Mouse (Mus musculus): ENCODE data around the gene Stn1. TPM values are rescaled to one million over a fixed set of nuclear protein-coding genes. Genes with fewer than 3 reads are reported as not detected.

Gene Stn1
- total and polyA plus RNA-seq, 3 experiments, result 15.7 to 20.0 (median 15.8) TPM

GRCm38 (mm10) chr19:47538801-47539200 lies 1.5 kb upstream of the Stn1 start:
- H3K27ac ChIP-seq, result peak overlapping the region; percentile 98
- peaks cover 10% of the 10 kb centered on the region for H3K4me1 ChIP-seq (ENCODE audit: control insufficient read depth, insufficient read depth, low read length)
- H3K9ac ChIP-seq (ENCODE audit: low read depth, low read length), result no peak overlapping the region
- peak in 1 of 2 experiments; percentile 40 for DNase-seq
- H3K36me3 ChIP-seq (ENCODE audit: control insufficient read depth, insufficient read depth, low read length), result no peaks in the 10 kb centered on the region; the same call in 1 of the 2 replicates
- 26% methylated on average over 6 of the region's 6 CpGs for WGBS
- no peaks in the 10 kb centered on the region for H3K79me2 ChIP-seq (replicated peaks; ENCODE audit: control insufficient read depth, insufficient read depth, low read length)
- intact Hi-C loops (cut with DNase I), result no loop called here
- H3K4me3 ChIP-seq, result no peak overlapping the region
- TF ChIP-seq CTCF (IDR thresholded peaks at IDR 0.05) (no peak), EP300 (IDR thresholded peaks at IDR 0.05; ENCODE audit: insufficient read depth, low read depth, low read length) (no peak), POLR2A (IDR thresholded peaks at IDR 0.05; ENCODE audit: insufficient read depth, low read depth, low read length) (no peak)
- H3K27me3 ChIP-seq (ENCODE audit: control insufficient read depth, insufficient read depth, low read length), result no peaks in the 10 kb centered on the region

- TF ChIP-seq POLR2A (IDR thresholded peaks at IDR 0.05; ENCODE audit: insufficient read depth, low read depth, low read length) (peak; percentile 65), CTCF (IDR thresholded peaks at IDR 0.05) (no peak), EP300 (IDR thresholded peaks at IDR 0.05; ENCODE audit: insufficient read depth, low read depth, low read length) (no peak)
- H3K9ac ChIP-seq (ENCODE audit: low read depth, low read length), result peak overlapping the region; percentile 71
- no peaks in the 10 kb centered on the region; the same call in 1 of the 2 replicates for H3K36me3 ChIP-seq (ENCODE audit: control insufficient read depth, insufficient read depth, low read length)
- no peak overlapping the region; the same call in 1 of the 2 replicates for H3K4me3 ChIP-seq
- H3K4me1 ChIP-seq (ENCODE audit: control insufficient read depth, insufficient read depth, low read length), result peaks cover 10% of the 10 kb centered on the region
- peak overlapping the region; percentile 98 for H3K27ac ChIP-seq
- no peaks in the 10 kb centered on the region for H3K27me3 ChIP-seq (ENCODE audit: control insufficient read depth, insufficient read depth, low read length)
- H3K79me2 ChIP-seq (replicated peaks; ENCODE audit: control insufficient read depth, insufficient read depth, low read length), result no peaks in the 10 kb centered on the region
- peak; percentile 54 to 69 for DNase-seq
- WGBS, result 11% methylated on average over 6 of the region's 6 CpGs
- intact Hi-C loops (cut with DNase I), result loop anchor here (2.0 kb wide), 2 partner anchors 25 to 41 kb away; partner anchors contain the start of gene Slk
Measured at GRCm38 (mm10) chr19:47537879-47538278, 572 bp upstream of the Stn1 start.

GRCm38 (mm10) chr19:47536521-47537299 lies 597 bp downstream of the Stn1 start:
- peak; percentile 91 for TF ChIP-seq POLR2A (IDR thresholded peaks at IDR 0.05; ENCODE audit: insufficient read depth, low read depth, low read length)
- TF ChIP-seq EP300 (IDR thresholded peaks at IDR 0.05; ENCODE audit: insufficient read depth, low read depth, low read length), result peak; percentile 95
- TF ChIP-seq CTCF (IDR thresholded peaks at IDR 0.05), result no peak
- Histone ChIP-seq H3K9ac (ENCODE audit: low read depth, low read length) (peak overlapping the region; percentile 82), H3K36me3 (ENCODE audit: control insufficient read depth, insufficient read depth, low read length) (no peaks in the 10 kb centered on the region; the same call in 1 of the 2 replicates), H3K4me1 (ENCODE audit: control insufficient read depth, insufficient read depth, low read length) (peaks cover 10% of the 10 kb centered on the region), H3K27me3 (ENCODE audit: control insufficient read depth, insufficient read depth, low read length) (no peaks in the 10 kb centered on the region), H3K4me3 (peak overlapping the region; percentile 67), H3K79me2 (replicated peaks; ENCODE audit: control insufficient read depth, insufficient read depth, low read length) (no peaks in the 10 kb centered on the region), H3K27ac (peak overlapping the region; percentile 98)
- 3% methylated on average over 39 of the region's 39 CpGs for WGBS
- intact Hi-C loops (cut with DNase I), result loop anchor here (1.0 to 2.0 kb wide), 3 partner anchors 24 to 195 kb away; partner anchors contain the start of genes Sfr1 and Slk
- DNase-seq, result peak; percentile 99

- peaks cover 10% of the 10 kb centered on the region for H3K4me1 ChIP-seq (ENCODE audit: control insufficient read depth, insufficient read depth, low read length)
- no peak overlapping the region for H3K4me3 ChIP-seq
- 25% methylated on average over 1 of the region's 1 CpGs for WGBS
- no peak for TF ChIP-seq CTCF (IDR thresholded peaks at IDR 0.05)
- no peak for TF ChIP-seq EP300 (IDR thresholded peaks at IDR 0.05; ENCODE audit: insufficient read depth, low read depth, low read length)
- TF ChIP-seq POLR2A (IDR thresholded peaks at IDR 0.05; ENCODE audit: insufficient read depth, low read depth, low read length), result no peak
- no peak overlapping the region for H3K27ac ChIP-seq
- no peak overlapping the region for H3K9ac ChIP-seq (ENCODE audit: low read depth, low read length)
- no peaks in the 10 kb centered on the region for H3K79me2 ChIP-seq (replicated peaks; ENCODE audit: control insufficient read depth, insufficient read depth, low read length)
- H3K27me3 ChIP-seq (ENCODE audit: control insufficient read depth, insufficient read depth, low read length), result no peaks in the 10 kb centered on the region
- DNase-seq, result no peak
- H3K36me3 ChIP-seq (ENCODE audit: control insufficient read depth, insufficient read depth, low read length), result no peaks in the 10 kb centered on the region; the same call in 1 of the 2 replicates
- intact Hi-C loops (cut with DNase I), result no loop called here
Measured at GRCm38 (mm10) chr19:47534131-47534530, 3.2 kb downstream of the Stn1 start.

GRCm38 (mm10) chr19:47532449-47532848 lies 4.9 kb downstream of the Stn1 start:
- WGBS, result 88% methylated on average over 3 of the region's 3 CpGs
- Histone ChIP-seq H3K79me2 (replicated peaks; ENCODE audit: control insufficient read depth, insufficient read depth, low read length) (no peaks in the 10 kb centered on the region), H3K4me1 (ENCODE audit: control insufficient read depth, insufficient read depth, low read length) (peaks cover 3% of the 10 kb centered on the region; the same call in 1 of the 2 replicates), H3K9ac (ENCODE audit: low read depth, low read length) (no peak overlapping the region), H3K36me3 (ENCODE audit: control insufficient read depth, insufficient read depth, low read length) (no peaks in the 10 kb centered on the region), H3K4me3 (no peak overlapping the region), H3K27me3 (ENCODE audit: control insufficient read depth, insufficient read depth, low read length) (no peaks in the 10 kb centered on the region), H3K27ac (no peak overlapping the region)
- DNase-seq, result no peak
- intact Hi-C loops (cut with DNase I), result no loop called here
- TF ChIP-seq POLR2A (IDR thresholded peaks at IDR 0.05; ENCODE audit: insufficient read depth, low read depth, low read length) (no peak), EP300 (IDR thresholded peaks at IDR 0.05; ENCODE audit: insufficient read depth, low read depth, low read length) (no peak), CTCF (IDR thresholded peaks at IDR 0.05) (peak; percentile 59)

- TF ChIP-seq EP300 (IDR thresholded peaks at IDR 0.05; ENCODE audit: insufficient read depth, low read depth, low read length) (no peak), CTCF (IDR thresholded peaks at IDR 0.05) (no peak), POLR2A (IDR thresholded peaks at IDR 0.05; ENCODE audit: insufficient read depth, low read depth, low read length) (no peak)
- no peaks in the 10 kb centered on the region for H3K79me2 ChIP-seq (replicated peaks; ENCODE audit: control insufficient read depth, insufficient read depth, low read length)
- WGBS, result 76% methylated on average over 5 of the region's 5 CpGs
- H3K9ac ChIP-seq (ENCODE audit: low read depth, low read length), result no peak overlapping the region
- H3K4me1 ChIP-seq (ENCODE audit: control insufficient read depth, insufficient read depth, low read length), result peaks cover 4% of the 10 kb centered on the region
- no peak overlapping the region for H3K4me3 ChIP-seq
- intact Hi-C loops (cut with DNase I), result no loop called here
- no peaks in the 10 kb centered on the region for H3K36me3 ChIP-seq (ENCODE audit: control insufficient read depth, insufficient read depth, low read length)
- no peak overlapping the region for H3K27ac ChIP-seq
- H3K27me3 ChIP-seq (ENCODE audit: control insufficient read depth, insufficient read depth, low read length), result no peaks in the 10 kb centered on the region
- DNase-seq, result no peak
Measured at GRCm38 (mm10) chr19:47531309-47531708, 6.0 kb downstream of the Stn1 start.

Measured in heart, adult 2 months (tissue).